Mouse (Mus musculus) stomach, embryonic 16.5 days (tissue): ENCODE measurements around the gene Alk. TPM values are rescaled to one million over a fixed set of nuclear protein-coding genes. Genes with fewer than 3 reads are reported as not detected.

ENCODE experiments used
- polyA plus RNA-seq: library from polyadenylated mRNA; unstranded; fragments of >200 nt; fragmentation: Nextera tagmentation; extraction: Ambion mirVana; gene quantifications from 2 replicates; pipeline ENCODE4 v1.2.1, GENCODE M21; 2015

Alk gene
- polyA plus RNA-seq, 1 experiment from 2014 or later: 1.5 TPM

Other genes with a start within 250 kb of the Alk start
- 44.3 and 45.8 TPM in 2 replicates for gene Ypel5, start 231.8 kb upstream of the Alk start, polyA plus RNA-seq